Mouse (Mus musculus) C2C12 (cell line): Measurements from ENCODE around the gene Serpine2.

Experiments
- CEBPB ChIP-seq: IDR thresholded peaks from one replicate; pipeline ENCODE4 v1.6.1; 2011; ENCODE audit warnings: low read depth, mild to moderate bottlenecking, control low read depth, moderate library complexity
- CTCF ChIP-seq: IDR thresholded peaks from one replicate; pipeline ENCODE4 v1.5.1; 2011; ENCODE audit not compliant: control insufficient read depth, insufficient read depth, insufficient read length
- MAX ChIP-seq: IDR thresholded peaks from one replicate; pipeline ENCODE4 v1.6.1; 2011; ENCODE audit warnings: mild to moderate bottlenecking, control low read depth
- MYOG ChIP-seq: IDR thresholded peaks from one replicate; pipeline ENCODE4 v1.6.1; 2011; ENCODE audit not compliant: control insufficient read depth, insufficient read length; ENCODE audit errors: extremely low read depth
- USF1 ChIP-seq: IDR thresholded peaks from one replicate; pipeline ENCODE4 v1.6.1; 2011; ENCODE audit warnings: low read depth, mild to moderate bottlenecking, control low read depth, moderate library complexity

GRCm38 (mm10) chr1:79778011-79778410 is 83.0 kb downstream of the Serpine2 start:
- TF ChIP-seq CTCF, result no peak
- no peak for TF ChIP-seq USF1
- no peak for TF ChIP-seq MAX
- TF ChIP-seq CEBPB, result no peak
- no peak for TF ChIP-seq MYOG
